Mouse (Mus musculus) granulocyte monocyte progenitor cell, adult 5-6 weeks (primary cell): ENCODE results near the gene Rab25. TPM values are rescaled to one million over a fixed set of nuclear protein-coding genes. Genes with fewer than 3 reads are reported as not detected.

Source experiments
- ATAC-seq: replicated peaks from 2 replicates; pipeline ENCODE4 v1.8.0; 2016; ENCODE audit warnings: mild to moderate bottlenecking, moderate TSS enrichment, inconsistent platforms; ENCODE audit not compliant: poor library complexity, severe bottlenecking
- total RNA-seq, 2 experiments: library from RNA; stranded (forward) in 1 of 2; stranded (reverse) in 1 of 2; fragments of 200-712, 200-1000 nt in 1 of 2; fragments of >200 nt in 1 of 2; fragmentation: Nextera tagmentation in 1 of 2; gene quantifications; 2 replicates each; pipeline ENCODE4 v1.2.3; 2014 to 2017

Rab25 gene
- total RNA-seq, 2 experiments from 2014 or later: 1.2 TPM; not detected in 1

GRCm38 (mm10) chr3:88543651-88544410, 4.3 kb downstream of the Rab25 start:
- ATAC-seq: 0 out of 2 replicates have a peak, but pooled peaks have one; percentile 25

GRCm38 (mm10) chr3:88543174-88543573, 4.9 kb downstream of the Rab25 start:
- ATAC-seq: no peak

- no peak for ATAC-seq
These were observed 5.6 kb downstream of the Rab25 start for GRCm38 (mm10) chr3:88542486-88542885.

- ATAC-seq: no peak
These were observed 6.3 kb downstream of the Rab25 start for GRCm38 (mm10) chr3:88541622-88542401.

- ATAC-seq: no peak
These were observed 8.0 kb downstream of the Rab25 start for GRCm38 (mm10) chr3:88540085-88540484.

GRCm38 (mm10) chr3:88539397-88539796, 8.7 kb downstream of the Rab25 start:
- ATAC-seq: no peak

GRCm38 (mm10) chr3:88538271-88539145, 9.6 kb downstream of the Rab25 start:
- ATAC-seq: no peak

- ATAC-seq: no peak
These were observed 11.0 kb downstream of the Rab25 start for GRCm38 (mm10) chr3:88537146-88537545.

- peak; percentile 58 for ATAC-seq
These were observed 11.8 kb downstream of the Rab25 start for GRCm38 (mm10) chr3:88536103-88536930.

GRCm38 (mm10) chr3:88535527-88535926, 12.6 kb downstream of the Rab25 start:
- no peak for ATAC-seq

- no peak for ATAC-seq
These were observed 13.1 kb downstream of the Rab25 start for GRCm38 (mm10) chr3:88535005-88535404.

- no peak for ATAC-seq
These were observed 14.4 kb downstream of the Rab25 start for GRCm38 (mm10) chr3:88533706-88534105.

GRCm38 (mm10) chr3:88532689-88533511, 15.2 kb downstream of the Rab25 start:
- 0 out of 2 replicates have a peak, but pooled peaks have one; percentile 2 for ATAC-seq

- ATAC-seq: no peak
These were observed 15.8 kb downstream of the Rab25 start, which contains the start of gene Mex3a for GRCm38 (mm10) chr3:88532299-88532674. Gene Mex3a, plus strand, starts transcription at chr3:88532395.

- ATAC-seq: peak; percentile 58
These were observed 16.5 kb downstream of the Rab25 start for GRCm38 (mm10) chr3:88531348-88532298.

- ATAC-seq: no peak
These were observed 17.8 kb downstream of the Rab25 start for GRCm38 (mm10) chr3:88530082-88530864.
